Mouse (Mus musculus): ENCODE measurements around the gene Gpat2. TPM values are rescaled to one million over a fixed set of nuclear protein-coding genes. Genes with fewer than 3 reads are reported as not detected.

Gpat2 gene
- under 1 TPM; 0.36 to 0.55 TPM for total RNA-seq (2023)

DNA sequence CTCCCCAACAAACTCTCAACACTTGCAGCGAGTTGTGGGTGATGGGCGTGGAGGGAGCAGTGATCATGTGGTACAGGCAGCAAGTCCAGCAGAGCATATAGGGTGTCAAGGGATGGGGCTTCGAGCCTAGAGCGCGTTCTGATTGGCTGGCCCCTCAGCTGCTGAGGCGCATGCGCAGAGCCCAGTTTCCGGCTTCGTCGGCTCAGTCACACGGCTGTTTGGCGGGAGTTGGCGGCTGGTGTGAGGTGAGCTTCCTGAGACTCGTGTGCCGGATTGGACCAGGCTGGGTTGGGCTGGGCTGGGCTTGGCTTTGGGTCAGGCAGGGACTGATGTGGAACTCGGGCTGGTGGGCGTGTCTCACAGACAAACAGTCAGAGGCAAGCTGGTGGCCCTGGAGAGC, at the start of gene Gpat2:
Gene Gpat2, plus strand, starts transcription at position 223 of the 400 bp plus-strand sequence.

GRCm38 (mm10) chr2:127444055-127444789, 19.2 kb downstream of the Gpat2 start, which contains the start of gene Fahd2a:
TSS of gene Fahd2a (minus strand) at chr2:127444565.

Other genes starting within 250 kb of the Gpat2 start
- 1 to 10 TPM; 3.3 TPM for gene 1810024B03Rik, start 216.9 kb upstream of the Gpat2 start, total RNA-seq (2023)
- 100 to 1,000 TPM; 166 to 186 TPM for gene Snrnp200, start 216.8 kb upstream of the Gpat2 start, total RNA-seq (2023)
- 10 to 100 TPM; 39.9 to 43.2 TPM for gene Ciao1, start 177.4 kb upstream of the Gpat2 start, total RNA-seq (2023)
- 10 to 100 TPM; 54.5 to 58.7 TPM for gene Tmem127, start 177.3 kb upstream of the Gpat2 start, total RNA-seq (2023)
- gene Stard7, start 155.0 kb upstream of the Gpat2 start, total RNA-seq (2023), result 10 to 100 TPM; 66.4 to 69.3 TPM
- 100 to 1,000 TPM; 260 to 275 TPM for gene Dusp2, start 89.0 kb upstream of the Gpat2 start, total RNA-seq (2023)
- not detected for gene Astl, start 86.6 kb upstream of the Gpat2 start, total RNA-seq (2023)
- not detected for gene Adra2b, start 62.0 kb upstream of the Gpat2 start, total RNA-seq (2023)
- 10 to 100 TPM; 17.2 to 18.3 TPM for gene Fahd2a, start 19.4 kb downstream of the Gpat2 start, total RNA-seq (2023)
- under 1 TPM; 0.21 to 0.38 TPM for gene Kcnip3, start 96.9 kb downstream of the Gpat2 start, total RNA-seq (2023)
- gene Prom2, start 116.3 kb downstream of the Gpat2 start, total RNA-seq (2023), result not detected
- gene Zfp661, start 161.9 kb downstream of the Gpat2 start, total RNA-seq (2023), result 1 to 10 TPM; 5.9 to 6.1 TPM
- 100 to 1,000 TPM; 131 to 135 TPM for gene Mrps5, start 162.0 kb downstream of the Gpat2 start, total RNA-seq (2023)
- not detected for gene Mal, start 231.5 kb downstream of the Gpat2 start, total RNA-seq (2023)